Mouse (Mus musculus) heart, adult 2 months (tissue): ENCODE measurements around the gene Usp7.

Experiments used
- CTCF ChIP-seq: fragments of 200-600 bp; IDR thresholded peaks from 2 replicates; pipeline ENCODE4 v1.8.1; 2022; ENCODE audit warnings: antibody characterized with exemption, mild to moderate bottlenecking, moderate library complexity
- POLR2A ChIP-seq: fragments of 200-500 bp; IDR thresholded peaks from 2 replicates; pipeline ENCODE4 v1.6.1; 2011; ENCODE audit warnings: mild to moderate bottlenecking, low read depth, low read length, control low read depth; ENCODE audit not compliant: insufficient read depth

DNA sequence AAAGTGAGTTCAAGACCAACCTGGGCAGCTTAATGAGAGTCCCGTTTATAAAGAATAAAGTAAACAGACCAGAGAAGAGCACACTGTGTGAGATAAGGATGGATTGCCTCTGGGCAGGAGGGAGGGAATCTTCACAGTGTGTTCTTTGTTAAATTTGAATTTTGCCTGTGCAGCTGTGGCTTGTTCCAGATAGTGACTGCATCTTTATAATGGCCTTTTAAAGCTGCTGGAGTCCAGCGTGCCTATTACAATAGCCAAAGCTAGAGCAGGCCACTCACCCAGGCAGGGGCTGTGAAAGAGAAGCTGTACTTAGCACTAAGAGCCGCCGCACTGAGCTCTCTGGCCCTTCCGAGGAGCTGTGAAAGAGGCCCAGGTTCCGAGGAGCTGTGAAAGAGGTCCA, 146.6 kb downstream of the Usp7 start:
- TF ChIP-seq CTCF (no peak), POLR2A (no peak)
